Mouse (Mus musculus): Measurements from ENCODE around the gene Sik3. TPM values are rescaled to one million over a fixed set of nuclear protein-coding genes. Genes with fewer than 3 reads are reported as not detected.
A peak's percentile ranks its signal among the peaks of the same experiment; 100 is the strongest.

The Sik3 gene
- total RNA-seq, 1 experiment from 2014 or later = 56.6 TPM

DNA sequence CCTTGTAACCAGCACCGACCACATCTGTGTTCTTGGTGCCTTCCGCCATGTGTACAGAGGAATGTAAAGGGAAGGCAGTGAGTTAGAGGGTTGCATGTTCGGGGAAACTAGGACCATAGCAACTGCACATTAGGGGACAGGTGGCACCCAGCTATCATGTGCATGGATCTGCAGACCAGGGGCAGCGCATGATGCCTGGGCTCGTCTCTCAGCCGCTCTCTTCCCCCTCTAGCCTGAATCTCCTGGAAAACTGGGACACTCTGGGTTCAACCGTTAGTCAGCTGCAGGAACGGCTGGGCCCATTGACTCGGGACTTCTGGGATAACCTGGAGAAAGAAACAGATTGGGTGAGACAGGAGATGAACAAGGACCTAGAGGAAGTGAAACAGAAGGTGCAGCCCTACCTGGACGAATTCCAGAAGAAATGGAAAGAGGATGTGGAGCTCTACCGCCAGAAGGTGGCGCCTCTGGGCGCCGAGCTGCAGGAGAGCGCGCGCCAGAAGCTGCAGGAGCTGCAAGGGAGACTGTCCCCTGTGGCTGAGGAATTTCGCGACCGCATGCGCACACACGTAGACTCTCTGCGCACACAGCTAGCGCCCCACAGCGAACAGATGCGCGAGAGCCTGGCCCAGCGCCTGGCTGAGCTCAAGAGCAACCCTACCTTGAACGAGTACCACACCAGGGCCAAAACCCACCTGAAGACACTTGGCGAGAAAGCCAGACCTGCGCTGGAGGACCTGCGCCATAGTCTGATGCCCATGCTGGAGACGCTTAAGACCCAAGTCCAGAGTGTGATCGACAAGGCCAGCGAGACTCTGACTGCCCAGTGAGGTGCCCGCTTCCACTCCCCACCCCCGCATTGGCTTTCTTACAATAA is 217.2 kb downstream of the Sik3 start:
- peak; percentile 91 for DNase-seq

DNA sequence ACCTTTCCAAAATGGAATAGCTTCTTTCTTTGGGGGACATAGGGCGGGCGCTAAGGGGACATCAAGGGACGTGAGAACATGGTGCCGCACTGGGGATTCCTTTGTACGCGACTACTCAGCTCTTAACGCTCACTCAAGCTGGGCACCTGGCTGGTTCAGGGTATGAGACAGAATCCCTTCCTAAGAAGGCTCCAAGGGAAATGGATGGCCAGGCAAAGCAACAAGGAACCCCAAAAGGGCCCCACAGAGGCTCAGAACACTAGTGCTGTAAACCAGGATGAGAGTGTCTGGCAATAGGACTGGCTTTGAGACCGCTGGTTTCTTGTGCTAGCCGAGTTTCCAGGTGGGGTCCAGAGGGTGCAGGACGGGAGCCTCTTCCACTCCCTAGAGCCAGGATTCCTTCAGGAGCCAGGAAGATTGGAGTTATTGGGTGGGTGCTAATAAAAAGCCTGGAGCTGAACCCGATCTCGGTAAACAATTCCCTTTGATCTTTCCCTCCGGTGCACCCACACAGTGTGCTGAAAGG is 217.9 kb downstream of the Sik3 start:
- no peak for DNase-seq

DNA sequence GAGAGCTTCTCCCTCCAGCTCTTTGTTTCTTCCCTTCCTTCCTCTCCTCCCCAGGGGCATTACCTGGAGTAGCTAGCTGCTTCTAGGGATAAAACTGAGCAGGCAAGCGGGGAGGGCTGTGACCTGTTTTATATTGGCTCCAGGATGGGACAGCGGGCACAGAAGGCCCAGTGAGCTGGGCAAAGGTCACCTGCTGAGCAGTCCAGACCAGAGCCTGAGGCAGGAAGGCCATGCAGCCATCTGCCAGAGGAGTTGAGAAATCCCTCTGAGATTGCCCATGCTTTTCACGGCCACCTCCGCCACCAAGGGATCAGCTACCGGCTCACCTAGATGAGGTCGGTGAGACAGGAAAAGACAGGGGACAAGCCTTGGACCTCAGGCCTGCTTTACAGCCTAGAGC is 222.6 kb downstream of the Sik3 start:
- peak; percentile 64 for DNase-seq

DNA sequence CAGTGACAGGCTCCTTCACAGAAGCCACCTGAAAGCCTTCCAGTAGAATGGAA is 222.8 kb downstream of the Sik3 start, which contains the start of gene Apoc3:
TSS of gene Apoc3 (minus strand) at position 41 of the 53 bp plus-strand sequence.
- no peak for DNase-seq

DNA sequence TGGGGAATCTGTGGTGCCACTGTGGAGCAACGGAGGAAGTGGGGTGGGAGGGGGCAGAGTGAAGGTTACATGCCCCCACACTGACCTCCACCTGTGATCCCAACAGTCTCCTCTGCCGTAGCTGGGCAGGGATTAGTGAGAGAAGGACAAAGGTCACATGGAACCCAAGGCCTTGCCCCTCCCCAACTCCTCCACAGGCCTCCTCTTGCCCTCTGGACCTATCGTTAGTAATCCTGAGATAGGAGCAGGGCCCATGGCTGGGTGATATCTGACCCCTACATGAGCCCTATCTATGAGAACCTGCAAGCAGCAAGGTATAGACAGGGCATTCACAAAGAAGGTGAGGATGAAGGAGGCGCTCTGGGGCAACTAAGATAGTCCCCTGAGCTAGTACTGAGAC is 223.0 kb downstream of the Sik3 start:
- no peak for DNase-seq

DNA sequence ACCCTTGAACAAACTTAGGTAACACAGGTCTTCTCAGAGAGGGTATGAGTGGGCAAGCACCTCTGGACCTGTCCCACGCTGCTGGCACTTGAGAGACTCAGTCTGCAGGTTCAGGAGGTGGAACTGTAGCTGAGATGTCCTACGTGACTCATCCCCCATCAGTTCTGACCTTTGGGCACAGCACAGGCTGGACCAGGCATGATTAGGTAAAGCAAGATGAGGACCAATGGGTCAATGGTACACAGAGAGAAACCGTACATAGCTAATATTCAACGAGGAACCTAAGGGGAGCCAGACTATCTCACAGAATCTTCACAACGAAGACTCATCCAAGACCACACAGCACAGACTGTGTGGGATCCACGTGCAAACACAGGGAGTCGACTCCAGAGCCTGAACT is 226.2 kb downstream of the Sik3 start:
- no peak for DNase-seq

DNA sequence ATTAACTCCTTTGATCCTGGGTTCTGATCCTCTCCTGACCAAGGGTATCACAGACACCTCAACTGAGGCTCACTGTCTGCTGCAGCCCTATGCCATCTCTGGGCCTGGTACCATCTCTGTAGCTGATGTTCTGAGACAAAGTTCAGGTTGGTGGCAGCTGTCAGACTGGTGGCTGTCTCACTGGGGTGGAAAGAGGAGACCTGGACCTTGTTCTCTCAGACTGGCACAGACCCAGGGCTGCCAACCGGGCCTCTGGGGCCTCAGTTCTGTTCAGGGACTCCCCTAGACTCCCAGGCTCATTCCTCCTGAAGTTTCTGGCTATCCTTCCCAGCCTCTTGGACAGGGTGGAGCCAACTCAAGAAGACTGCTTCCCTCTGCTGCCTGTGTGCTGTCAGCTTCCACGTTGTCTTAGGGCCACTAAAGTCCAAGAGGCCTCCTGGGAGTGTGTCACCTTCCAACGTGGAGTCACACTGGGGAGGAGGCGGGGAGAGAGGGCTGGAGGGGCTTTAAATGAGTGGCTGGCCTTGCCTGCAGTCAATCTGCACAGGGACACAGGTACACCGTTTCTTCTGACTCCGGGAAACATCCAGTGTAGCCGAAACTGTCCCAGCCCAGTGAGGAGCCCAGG is 228.0 kb downstream of the Sik3 start, which contains the start of gene Apoa4:
TSS of gene Apoa4 (plus strand) at position 171 of the 628 bp plus-strand sequence.
- DNase-seq = no peak

DNA sequence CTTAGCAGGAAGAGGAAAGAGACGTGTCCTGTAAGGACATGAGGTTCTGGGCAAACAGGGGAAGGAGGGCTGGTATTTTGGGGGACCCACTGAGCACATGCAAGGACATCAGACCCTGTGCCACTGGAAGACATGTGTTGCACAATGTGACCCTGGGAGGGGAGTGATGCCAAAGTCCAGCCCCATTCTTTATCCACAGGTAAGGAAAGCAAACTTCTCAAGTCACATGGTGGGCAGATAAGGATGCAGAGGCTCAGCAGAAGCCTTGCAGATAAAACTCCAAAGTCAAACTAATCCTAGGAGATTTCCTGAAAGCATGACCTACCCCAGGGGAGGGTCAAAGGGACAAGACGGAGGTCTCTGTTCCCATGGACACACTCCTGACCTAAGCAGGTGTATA is 229.2 kb downstream of the Sik3 start:
- DNase-seq = no peak

DNA sequence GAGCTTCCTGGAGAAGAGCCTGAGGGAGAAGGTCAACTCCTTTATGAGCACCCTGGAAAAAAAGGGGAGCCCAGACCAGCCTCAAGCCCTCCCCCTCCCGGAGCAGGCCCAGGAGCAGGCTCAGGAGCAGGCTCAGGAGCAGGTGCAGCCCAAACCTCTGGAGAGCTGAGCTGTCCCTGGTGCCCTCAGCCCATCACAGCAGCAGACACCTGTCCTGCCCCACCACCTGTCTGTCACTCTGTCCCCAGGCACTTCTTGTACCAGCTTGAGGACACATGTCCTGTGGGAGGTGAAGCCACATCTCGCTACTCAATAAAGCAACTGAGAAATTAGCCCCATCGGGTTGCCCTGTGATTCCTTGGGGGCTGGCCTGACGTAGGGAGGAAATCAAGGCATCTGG is 230.5 kb downstream of the Sik3 start:
- no peak for DNase-seq

DNA sequence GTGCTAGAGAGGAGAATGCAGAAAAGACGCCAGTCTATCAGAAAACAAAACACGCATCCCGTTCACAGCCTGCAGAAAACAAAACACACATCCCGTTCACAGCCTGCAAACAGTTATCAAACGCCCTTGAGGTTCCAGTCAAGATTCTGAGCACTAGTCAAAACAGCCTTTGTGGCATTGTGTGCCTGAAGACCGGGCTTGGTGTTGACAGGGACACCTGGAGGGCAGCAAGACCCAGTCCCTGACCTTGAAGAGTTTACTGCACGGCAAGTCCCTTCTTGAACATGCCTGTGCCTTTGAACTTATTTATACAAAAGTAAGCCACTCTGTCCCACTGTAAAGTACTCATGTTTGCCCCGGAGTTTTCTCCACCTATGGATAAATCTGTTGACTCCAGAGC is 231.0 kb downstream of the Sik3 start:
- DNase-seq = no peak

DNA sequence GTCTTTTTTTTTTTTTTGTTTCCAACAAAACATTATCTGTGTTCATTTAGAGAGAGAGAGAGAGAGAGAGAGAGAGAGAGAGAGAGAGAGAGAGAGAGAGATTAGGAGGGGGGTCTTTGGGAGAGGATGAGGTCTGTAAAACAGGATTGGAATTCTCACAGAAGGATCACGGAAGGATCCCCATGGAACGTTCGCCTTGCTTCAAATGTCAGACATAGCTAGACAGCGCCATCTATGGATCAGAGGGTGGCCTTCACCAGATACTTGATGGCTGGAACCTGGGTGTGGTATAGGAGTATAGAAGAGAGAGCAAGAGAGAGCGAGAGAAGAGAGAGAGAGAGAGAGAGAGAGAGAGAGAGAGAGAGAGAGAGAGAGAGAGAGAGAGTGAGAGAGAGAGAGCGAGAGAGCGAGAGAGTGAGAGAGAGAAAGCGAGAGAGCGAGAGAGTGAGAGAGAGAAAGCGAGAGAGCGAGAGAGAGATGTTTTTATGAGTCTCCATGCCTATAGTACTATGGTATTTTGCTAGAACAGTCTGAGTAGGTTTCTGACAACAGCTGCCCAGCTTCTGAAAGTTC is 234.2 kb downstream of the Sik3 start:
- peak; percentile 74 for DNase-seq

DNA sequence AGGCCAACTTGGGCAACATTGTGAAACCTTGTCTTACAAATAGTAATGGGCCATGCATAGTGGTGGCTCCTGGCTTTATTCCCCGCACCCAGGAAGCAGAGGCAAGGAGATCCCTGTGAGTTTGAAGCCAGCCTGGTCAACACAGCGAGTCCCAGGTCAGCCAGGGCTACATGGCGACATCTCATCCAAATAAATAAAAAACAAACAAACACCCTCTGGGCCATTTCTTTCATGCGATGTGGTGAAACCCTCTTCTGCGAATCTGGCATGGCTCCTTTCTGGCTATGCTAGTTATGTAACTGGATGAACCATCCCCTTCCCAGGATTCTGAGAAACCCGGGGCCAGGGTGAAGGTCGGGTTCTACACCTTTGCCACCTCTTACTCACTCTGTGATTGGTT is 243.6 kb downstream of the Sik3 start:
- no peak for DNase-seq

DNA sequence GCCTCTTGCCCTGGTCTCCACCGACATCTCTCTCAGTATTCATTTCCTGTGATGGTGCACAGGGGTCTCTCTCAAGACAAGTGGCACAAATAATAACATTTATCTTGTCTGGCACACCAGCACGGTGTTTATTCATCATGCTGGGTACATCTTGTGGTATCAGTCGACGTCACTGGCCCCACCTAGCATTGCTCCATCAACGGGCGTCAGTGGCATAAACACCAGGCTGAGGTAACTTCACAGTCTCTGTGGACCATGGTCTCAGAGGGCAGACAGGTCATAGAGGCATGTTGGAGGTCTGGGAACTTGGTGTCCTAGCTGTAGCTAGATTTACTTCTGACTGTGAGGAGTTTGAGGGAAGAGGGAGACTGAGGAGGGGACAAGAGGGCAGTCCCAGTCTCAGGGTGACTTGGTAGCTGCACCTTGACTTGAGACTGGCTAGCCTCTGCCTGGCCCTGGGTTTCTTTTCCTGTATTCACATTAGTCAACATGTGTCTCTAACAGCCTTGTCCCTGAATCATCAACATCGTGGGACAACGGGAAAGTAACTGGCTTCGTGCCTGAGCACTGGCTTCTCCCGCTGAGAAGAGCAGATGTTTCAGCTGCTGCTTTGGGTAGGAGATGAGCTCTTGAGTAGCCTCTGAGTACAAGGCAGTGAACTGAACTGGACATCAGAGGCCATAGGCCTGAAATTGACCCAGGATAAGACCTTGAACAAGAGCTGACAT is 244.2 kb downstream of the Sik3 start:
- peak; percentile 60 for DNase-seq

DNA sequence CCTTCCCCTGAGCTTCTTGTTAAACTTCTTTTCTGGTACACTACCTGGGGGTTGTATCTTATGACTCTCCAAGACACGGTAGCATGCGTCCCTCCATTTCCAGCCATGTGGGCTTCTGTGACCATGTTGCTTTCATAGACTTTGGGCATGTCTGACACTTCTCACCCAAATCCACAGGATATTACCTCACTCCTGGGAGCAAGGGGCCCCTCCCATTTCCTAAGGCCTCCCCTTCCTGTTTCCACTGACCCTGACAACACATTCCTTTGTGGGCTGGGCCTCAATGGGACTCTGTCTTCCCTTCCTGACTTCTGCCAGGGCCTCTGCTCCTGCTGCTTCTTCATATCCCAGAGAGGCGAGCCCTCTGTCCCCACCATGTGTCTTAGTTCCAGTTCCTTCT is 244.9 kb downstream of the Sik3 start:
- peak; percentile 45 for DNase-seq

DNA sequence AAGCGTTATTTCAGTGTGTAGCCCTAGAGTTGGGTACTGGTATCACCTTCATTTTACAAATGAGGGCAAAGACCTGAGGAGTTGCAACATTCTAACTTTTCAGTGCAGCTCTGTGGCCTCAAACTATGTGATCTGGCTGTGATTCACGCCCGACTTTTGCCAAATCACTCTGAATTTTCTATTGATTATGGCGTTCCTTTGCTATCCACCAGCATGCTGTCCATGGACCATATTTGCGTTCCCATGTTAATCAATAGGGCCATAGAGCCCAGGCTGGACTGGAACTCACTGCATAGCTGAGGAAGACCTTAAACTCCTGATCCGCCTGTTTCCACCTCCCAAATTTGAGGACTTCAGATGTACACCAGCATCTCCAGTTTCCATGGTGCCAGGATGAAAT is 246.5 kb downstream of the Sik3 start:
- DNase-seq = no peak

DNA sequence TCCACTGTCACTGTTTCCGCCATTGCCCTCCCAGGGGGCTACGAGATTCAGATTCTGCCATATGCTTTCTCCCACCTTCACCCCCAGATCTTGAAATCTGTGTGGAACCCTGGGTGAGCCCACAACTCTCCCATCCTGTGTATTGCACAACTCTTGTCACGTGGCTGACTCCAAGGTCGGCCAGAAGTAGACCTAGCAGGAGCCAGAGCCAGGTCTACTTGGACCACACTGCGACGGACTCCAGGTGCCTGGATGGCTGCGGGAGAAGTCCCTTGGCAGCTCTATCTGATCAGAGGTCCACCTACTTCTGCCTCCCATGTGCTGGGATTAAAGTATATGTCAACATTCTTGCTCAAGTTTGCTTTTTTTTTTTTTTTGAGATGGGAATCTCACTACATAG is 248.5 kb downstream of the Sik3 start:
- DNase-seq = peak; percentile 45

DNA sequence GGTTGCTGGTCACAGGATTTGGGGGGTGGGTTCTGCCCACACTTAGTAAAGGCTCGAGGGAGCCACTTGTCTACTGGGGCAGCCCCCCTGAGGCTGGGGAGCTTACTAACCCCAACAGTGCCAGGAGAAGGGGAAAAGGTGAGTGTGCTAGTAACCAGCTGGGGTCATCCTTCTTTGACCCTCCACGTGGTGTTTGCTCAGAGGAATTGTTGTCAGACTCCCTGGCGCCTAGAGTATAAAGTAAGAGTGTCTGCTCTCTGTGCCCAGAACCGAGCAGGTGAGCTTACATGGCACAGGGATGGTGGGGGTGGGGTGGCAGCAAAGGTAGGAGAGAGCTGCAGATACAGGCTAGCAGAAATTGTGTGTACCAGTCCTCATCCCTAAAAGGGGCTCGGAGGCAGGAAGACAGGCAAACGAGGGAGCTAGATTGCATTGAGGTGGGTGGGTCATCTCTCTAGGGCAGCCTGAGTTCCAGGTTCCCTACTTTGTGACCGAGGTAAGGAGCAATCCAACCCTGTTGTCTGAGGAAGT is 255.8 kb downstream of the Sik3 start, which contains the start of gene Apoa5:
TSS of gene Apoa5 (plus strand) at position 291 of the 531 bp plus-strand sequence.
- DNase-seq = no peak

DNA sequence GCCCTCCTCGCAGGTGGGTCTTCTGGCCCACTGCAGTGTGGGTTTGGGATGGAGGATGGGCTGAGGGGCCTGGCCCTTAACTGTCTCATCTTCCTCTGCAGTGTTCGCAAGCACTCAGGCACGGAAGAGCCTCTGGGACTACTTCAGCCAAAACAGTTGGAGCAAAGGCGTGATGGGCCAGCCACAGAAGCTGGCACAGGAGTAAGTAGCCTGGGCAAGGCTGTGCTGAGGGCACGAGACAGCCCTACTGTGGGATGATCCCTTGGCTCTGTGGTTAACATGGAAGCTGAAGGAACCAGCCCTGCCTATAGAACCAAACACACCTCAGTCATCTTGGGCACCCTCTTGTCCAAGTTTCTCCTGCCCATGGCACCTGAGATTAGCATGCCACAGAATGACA is 256.5 kb downstream of the Sik3 start:
- DNase-seq = no peak

DNA sequence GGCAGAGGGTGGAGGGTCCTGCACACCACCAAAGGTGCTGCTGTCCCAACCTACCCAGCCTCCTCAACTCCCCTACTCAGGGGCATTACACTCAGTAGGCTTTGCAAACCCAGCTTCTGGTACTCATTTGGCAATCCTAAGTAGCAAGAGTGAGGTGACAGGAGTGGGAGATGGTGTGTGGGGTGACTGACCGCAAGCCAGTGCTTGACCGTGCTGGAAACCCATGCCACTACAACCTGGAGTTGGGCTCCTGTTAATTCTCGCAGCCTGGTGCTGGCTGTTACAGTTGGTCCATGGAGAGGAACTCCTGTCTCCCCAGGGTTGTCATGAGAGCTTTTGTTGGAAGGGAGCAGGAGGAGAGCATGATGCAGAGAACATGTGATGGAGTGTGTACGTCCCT is 258.2 kb downstream of the Sik3 start:
- DNase-seq = no peak

DNA sequence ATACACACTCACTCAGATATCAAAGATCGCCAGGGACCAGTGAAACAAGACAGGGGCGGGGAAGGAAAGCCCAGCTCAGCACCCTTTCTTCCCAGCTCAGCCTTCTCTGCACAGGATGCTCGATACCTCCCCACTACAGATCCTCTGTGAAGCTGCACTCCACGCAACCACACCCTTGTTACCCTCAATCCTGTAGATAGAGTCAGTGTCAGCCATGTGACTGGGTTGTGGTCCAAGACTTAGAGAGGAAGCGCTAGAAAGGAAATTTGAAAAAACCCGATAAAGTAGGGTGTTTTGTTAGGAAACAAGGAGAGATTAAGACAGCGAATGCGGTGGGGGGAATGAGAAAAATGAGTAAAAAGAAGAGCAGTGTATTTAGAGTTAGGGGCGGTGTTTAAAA is 259.4 kb downstream of the Sik3 start:
- DNase-seq = peak; percentile 3

DNA sequence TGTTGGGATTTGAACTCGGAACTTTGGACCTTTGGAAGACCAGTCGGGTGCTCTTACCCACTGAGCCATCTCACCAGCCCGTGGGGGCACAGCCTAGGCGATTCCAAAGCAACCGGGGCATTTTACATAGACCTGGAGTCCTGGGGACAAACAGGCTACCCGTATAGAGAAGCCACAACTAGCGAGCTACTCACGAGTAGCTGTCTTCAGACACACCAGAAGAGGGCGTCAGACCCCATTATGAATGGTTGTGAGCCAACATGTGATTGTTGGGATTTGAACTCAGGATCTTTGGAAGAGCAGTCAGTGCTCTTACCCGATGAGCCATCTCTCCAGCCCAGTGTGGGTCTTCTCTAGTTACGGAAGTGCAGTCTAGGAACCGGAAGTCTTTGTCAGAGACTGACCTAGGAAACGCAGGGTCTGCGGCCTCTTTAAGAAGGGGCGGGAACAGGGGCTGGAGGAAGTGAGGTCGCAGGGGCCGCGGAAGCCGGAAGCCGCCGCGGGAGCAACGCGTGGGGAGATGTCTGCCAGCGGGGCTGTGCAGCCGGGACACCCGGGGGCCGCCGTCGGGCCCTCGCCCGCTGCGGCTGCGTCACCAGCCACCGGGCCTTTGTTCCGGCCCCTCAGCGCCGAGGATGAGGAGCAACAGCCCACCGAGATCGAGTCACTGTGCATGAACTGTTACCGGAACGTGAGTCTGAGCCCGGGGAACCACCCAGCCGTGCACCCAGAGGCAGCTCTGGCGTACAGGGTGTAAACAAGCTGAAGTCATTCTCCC is 260.2 kb downstream of the Sik3 start, which contains the start of gene Zpr1:
TSS of gene Zpr1 (plus strand) at position 388 of the 778 bp plus-strand sequence.
- peak; percentile 94 for DNase-seq
